Mouse (Mus musculus) forebrain, embryonic 15.5 days (tissue): ENCODE measurements around the gene Serpinb1b. TPM values are rescaled to one million over a fixed set of nuclear protein-coding genes. Genes with fewer than 3 reads are reported as not detected.

ENCODE experiments used
- ATAC-seq: fragments of 200-750 bp; cut with Nextera tagmentation; replicated peaks from 2 replicates; pipeline ENCODE4 v1.8.0; 2017; ENCODE audit warnings: mild to moderate bottlenecking, moderate TSS enrichment, moderate library complexity
- H3K27ac ChIP-seq: fragments of 300-500 bp; sonication (generic); replicated peaks from 2 replicates; pipeline ENCODE4 v1.5.1; 2015; ENCODE audit warnings: mild to moderate bottlenecking, inconsistent platforms
- H3K27me3 ChIP-seq: fragments of 300-500 bp; sonication (generic); 2 replicates; pipeline ENCODE4 v1.6.1; 2015; ENCODE audit warnings: inconsistent platforms
- H3K36me3 ChIP-seq: fragments of 300-500 bp; sonication (generic); 2 replicates; pipeline ENCODE4 v1.6.1; 2015; ENCODE audit warnings: mild to moderate bottlenecking, inconsistent platforms
- H3K4me1 ChIP-seq: fragments of 300-500 bp; sonication (generic); 2 replicates; pipeline ENCODE4 v1.6.1; 2015; ENCODE audit warnings: inconsistent platforms
- H3K4me2 ChIP-seq: fragments of 300-500 bp; sonication (generic); replicated peaks from 2 replicates; pipeline ENCODE4 v1.6.1; 2015; ENCODE audit warnings: mild to moderate bottlenecking, inconsistent platforms
- H3K4me3 ChIP-seq: fragments of 300-500 bp; sonication (generic); 2 replicates; pipeline ENCODE4 v1.5.1; 2015; ENCODE audit warnings: mild to moderate bottlenecking, inconsistent platforms
- H3K9ac ChIP-seq: fragments of 300-500 bp; sonication (generic); replicated peaks from 2 replicates; pipeline ENCODE4 v1.6.1; 2015; ENCODE audit warnings: mild to moderate bottlenecking, inconsistent platforms
- H3K9me3 ChIP-seq: fragments of 300-500 bp; sonication (generic); 2 replicates; pipeline ENCODE4 v1.6.1; 2016; ENCODE audit warnings: inconsistent platforms
- WGBS: fragments of 180-500 bp; shearing (Covaris S2); methylation state at CpG from one replicate; pipeline ENCODE4 v1.1.7; 2015; ENCODE audit warnings: mixed read lengths; 5-methylcytosine and 5-hydroxymethylcytosine counted together
- polyA plus RNA-seq: library from polyadenylated mRNA; unstranded; fragments of >200 nt; fragmentation: Nextera tagmentation; extraction: Ambion mirVana; gene quantifications from 2 replicates; pipeline ENCODE4 v1.2.1, GENCODE M21; 2015

The Serpinb1b gene
- polyA plus RNA-seq, 1 experiment from 2014 or later = 4.9 TPM

DNA sequence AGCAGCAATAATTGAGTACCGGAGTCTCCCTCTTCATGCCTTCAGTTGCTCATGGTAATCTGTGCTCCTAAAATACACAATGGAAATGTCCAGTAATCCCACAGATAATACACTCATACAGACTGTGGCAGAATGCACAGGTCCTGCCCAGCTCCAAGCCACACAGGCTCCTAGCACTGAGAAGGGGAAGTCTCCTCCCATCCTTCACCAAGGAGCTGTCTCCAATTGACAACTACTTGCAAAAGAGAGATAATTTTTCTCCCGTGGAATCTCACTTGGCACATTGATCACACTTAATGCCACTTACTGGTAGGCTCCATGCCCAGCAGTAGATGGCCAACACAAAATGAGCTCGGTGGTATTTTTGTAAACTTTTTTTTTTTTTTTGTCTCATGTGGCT lies 2.1 kb upstream of the Serpinb1b start:
- no peaks in the 10 kb centered on the region for H3K27me3 ChIP-seq
- no peak overlapping the region for H3K9ac ChIP-seq
- H3K4me2 ChIP-seq = no peak overlapping the region
- H3K36me3 ChIP-seq = no peaks in the 10 kb centered on the region
- no peaks in the 10 kb centered on the region for H3K9me3 ChIP-seq
- WGBS = 77% methylated on average over 3 of the region's 3 CpGs
- no peak for ATAC-seq
- H3K4me1 ChIP-seq = no peaks in the 10 kb centered on the region
- no peak overlapping the region for H3K27ac ChIP-seq
- no peak overlapping the region for H3K4me3 ChIP-seq

DNA sequence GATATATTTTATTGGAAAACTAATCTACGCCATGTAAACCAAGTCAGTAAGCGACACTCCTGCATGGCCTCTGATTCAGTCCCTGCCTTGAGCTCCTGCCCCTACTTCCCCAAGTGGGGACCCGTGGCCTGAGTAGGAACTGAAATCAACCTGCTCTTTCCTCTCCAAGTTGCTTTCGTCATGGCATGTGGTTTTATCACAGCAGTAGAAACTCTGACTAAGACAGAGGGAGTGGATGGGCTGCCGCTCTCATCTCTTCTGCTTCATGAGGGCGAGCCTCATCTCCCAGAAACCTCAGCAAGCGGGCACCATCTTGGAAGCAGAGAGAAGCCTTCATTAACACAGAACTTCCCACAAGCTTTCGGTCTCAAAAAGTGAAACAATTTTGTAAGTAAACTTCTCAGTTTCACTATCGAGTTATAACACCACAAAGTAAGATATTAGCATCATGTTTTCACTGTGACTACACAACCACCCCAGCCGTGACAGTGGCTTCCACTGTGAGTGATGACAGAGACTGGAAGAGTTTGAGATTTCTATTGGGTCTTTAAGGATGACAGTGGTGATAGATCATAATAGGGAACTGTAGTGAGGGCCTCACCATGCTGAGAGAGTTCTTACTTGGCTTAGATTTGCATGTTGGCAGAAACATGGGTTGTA lies 1.2 kb upstream of the Serpinb1b start:
- no peaks in the 10 kb centered on the region for H3K4me1 ChIP-seq
- H3K27me3 ChIP-seq = no peaks in the 10 kb centered on the region
- H3K27ac ChIP-seq = no peak overlapping the region
- no peak for ATAC-seq
- no peaks in the 10 kb centered on the region for H3K9me3 ChIP-seq
- H3K4me2 ChIP-seq = no peak overlapping the region
- no peak overlapping the region for H3K9ac ChIP-seq
- H3K4me3 ChIP-seq = no peak overlapping the region
- 94% methylated on average over 10 of the region's 10 CpGs for WGBS
- no peaks in the 10 kb centered on the region for H3K36me3 ChIP-seq

GRCm38 (mm10) chr13:33079391-33079790 lies 1.0 kb downstream of the Serpinb1b start:
- Histone ChIP-seq H3K4me2 (no peak overlapping the region), H3K9me3 (no peaks in the 10 kb centered on the region), H3K36me3 (no peaks in the 10 kb centered on the region), H3K27ac (no peak overlapping the region), H3K9ac (no peak overlapping the region), H3K4me3 (no peak overlapping the region), H3K4me1 (no peaks in the 10 kb centered on the region; the same call in 1 of the 2 replicates), H3K27me3 (no peaks in the 10 kb centered on the region)
- WGBS = 29% methylated on average over 6 of the region's 6 CpGs
- peak; percentile 58; the same call in 1 of the 2 replicates for ATAC-seq

DNA sequence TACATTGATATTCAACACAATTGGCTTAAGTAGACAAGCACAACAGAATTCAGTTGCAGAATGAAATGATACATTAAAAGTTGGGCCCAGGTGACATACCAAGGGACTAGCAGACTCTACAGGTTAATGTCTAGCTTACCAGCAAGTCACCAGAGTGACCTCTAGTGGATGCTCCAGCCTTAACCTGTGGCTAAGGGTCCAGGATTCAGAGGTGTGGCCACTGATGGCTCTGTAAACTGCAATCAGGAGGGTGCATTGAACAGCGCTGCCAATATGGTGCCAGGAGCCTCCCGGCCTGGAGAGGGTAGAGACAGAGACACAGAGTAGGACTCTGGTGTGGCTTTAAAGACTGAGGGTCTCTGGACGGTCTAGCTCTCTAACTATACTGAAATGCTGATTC lies 2.0 kb downstream of the Serpinb1b start:
- H3K9ac ChIP-seq = no peak overlapping the region
- H3K27me3 ChIP-seq = no peaks in the 10 kb centered on the region
- 17% methylated on average over 3 of the region's 3 CpGs for WGBS
- no peak overlapping the region for H3K27ac ChIP-seq
- no peak overlapping the region for H3K4me3 ChIP-seq
- H3K4me2 ChIP-seq = no peak overlapping the region
- ATAC-seq = no peak
- no peaks in the 10 kb centered on the region for H3K36me3 ChIP-seq
- no peaks in the 10 kb centered on the region for H3K9me3 ChIP-seq
- peaks cover 6% of the 10 kb centered on the region for H3K4me1 ChIP-seq

- Histone ChIP-seq H3K27ac (no peak overlapping the region), H3K4me1 (peaks cover 15% of the 10 kb centered on the region), H3K9me3 (no peaks in the 10 kb centered on the region), H3K27me3 (no peaks in the 10 kb centered on the region), H3K9ac (no peak overlapping the region), H3K4me2 (no peak overlapping the region), H3K36me3 (no peaks in the 10 kb centered on the region), H3K4me3 (no peak overlapping the region)
- ATAC-seq = no peak
- WGBS = 68% methylated on average over 2 of the region's 2 CpGs
These were observed 5.5 kb downstream of the Serpinb1b start for GRCm38 (mm10) chr13:33083834-33084233.

DNA sequence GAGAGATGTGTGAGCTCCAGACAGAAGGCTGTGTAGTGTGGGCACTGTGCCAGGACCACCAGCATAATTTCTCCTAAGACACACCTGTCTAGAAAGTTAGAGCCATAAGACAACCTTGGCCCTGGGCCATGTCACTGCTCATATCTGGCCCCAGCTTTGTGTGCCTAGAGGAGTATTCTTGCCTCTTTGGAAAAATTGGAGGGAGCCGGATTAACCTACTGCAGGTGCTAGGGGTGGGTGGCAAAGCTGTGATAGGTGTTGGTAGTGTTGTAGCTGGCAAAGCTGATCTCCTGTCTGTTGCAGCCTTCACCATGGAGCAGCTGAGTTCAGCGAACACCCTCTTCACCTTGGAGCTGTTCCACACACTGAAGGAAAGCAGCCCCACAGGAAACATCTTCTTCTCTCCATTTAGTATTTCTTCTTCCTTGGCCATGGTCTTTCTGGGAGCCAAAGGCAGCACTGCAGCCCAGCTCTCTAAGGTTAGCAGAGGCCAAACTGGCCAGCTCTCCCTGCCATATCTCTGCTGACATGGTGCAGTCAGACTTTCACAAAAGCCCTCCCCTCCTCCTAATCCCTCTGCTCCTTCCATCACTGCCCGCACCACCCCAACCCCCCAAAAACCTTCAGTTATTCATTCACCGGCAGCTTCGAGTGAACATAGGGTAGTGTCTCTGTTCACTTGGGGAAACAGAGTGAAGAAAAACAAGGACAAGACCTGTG lies 6.8 kb downstream of the Serpinb1b start:
- Histone ChIP-seq H3K27me3 (no peaks in the 10 kb centered on the region), H3K9ac (no peak overlapping the region), H3K36me3 (no peaks in the 10 kb centered on the region), H3K4me3 (no peak overlapping the region), H3K4me1 (peaks cover 15% of the 10 kb centered on the region), H3K9me3 (no peaks in the 10 kb centered on the region), H3K27ac (peak overlapping the region; percentile 78), H3K4me2 (peak overlapping the region; percentile 1; the same call in 1 of the 2 replicates)
- ATAC-seq = peak; percentile 69
- 41% methylated on average over 5 of the region's 5 CpGs for WGBS

DNA sequence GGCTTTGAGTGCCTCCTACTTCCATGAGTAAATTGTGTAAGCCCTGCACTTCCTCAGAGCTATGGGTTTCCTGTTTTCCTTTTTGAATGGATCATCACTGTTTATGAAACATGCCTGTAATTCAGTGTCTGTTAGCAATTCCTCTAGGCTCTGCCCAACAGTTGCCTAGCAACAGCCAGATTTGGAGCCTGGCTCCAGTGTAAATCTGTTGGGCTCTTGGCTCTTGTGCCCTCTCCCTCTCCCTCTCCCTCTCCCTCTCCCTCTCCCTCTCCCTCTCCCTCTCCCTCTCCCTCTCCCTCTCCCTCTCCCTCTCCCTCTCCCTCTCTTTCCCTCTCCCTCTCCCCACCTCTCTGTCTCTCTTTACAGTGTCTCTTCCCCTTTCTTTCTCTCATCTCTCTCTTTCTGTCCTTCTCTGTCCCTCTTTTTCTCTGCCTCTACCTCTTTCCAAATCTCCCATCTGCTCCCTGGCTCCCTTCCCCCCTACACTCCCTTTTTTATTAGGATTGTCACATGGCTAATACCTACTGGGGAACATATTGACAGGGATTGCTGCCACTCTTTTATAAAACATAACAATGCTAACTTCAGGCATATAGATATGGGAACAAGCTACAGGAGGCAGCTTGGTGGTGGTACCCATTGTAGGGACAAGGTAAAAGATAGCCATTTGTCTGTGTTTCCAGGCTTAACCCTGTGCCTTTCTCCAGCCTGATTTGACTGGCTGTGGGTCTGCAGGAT lies 7.5 kb downstream of the Serpinb1b start:
- Histone ChIP-seq H3K4me3 (no peak overlapping the region), H3K4me2 (peak overlapping the region; percentile 1; the same call in 1 of the 2 replicates)
- peak; percentile 94 for ATAC-seq

GRCm38 (mm10) chr13:33089566-33089965 lies 11.2 kb downstream of the Serpinb1b start:
- no peak for ATAC-seq
- H3K4me2 ChIP-seq = no peak overlapping the region

More for the DNA sequence above, 7.5 kb downstream of the Serpinb1b start:
- Histone ChIP-seq H3K36me3 (no peaks in the 10 kb centered on the region), H3K27me3 (no peaks in the 10 kb centered on the region), H3K9ac (no peak overlapping the region), H3K27ac (peak overlapping the region; percentile 78), H3K9me3 (no peaks in the 10 kb centered on the region), H3K4me1 (peaks cover 15% of the 10 kb centered on the region)

DNA sequence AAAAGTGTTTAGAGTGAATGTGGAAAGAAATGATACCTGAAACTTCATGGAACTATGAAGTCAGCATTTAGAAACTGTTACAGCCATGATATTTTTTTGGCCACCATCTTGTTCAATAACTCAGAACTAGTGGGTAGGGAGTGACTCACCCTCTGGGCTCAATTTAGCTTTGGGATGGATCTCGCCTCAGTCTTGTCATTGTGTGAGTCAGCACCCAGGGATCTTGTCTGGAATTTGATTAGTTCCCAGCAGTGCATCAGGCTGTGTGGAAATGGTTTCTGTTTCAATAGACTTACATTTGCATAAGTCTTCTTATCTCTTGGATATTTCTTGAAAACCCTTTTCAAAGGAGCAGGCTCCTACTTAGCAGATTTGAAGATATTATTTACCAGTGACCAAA lies 12.2 kb downstream of the Serpinb1b start:
- H3K4me2 ChIP-seq = no peak overlapping the region
- H3K36me3 ChIP-seq = no peaks in the 10 kb centered on the region
- 75% methylated on average over 1 of the region's 1 CpGs for WGBS
- H3K4me1 ChIP-seq = peaks cover 7% of the 10 kb centered on the region
- H3K27ac ChIP-seq = no peak overlapping the region
- H3K9me3 ChIP-seq = no peaks in the 10 kb centered on the region
- no peak overlapping the region for H3K4me3 ChIP-seq
- H3K27me3 ChIP-seq = no peaks in the 10 kb centered on the region
- H3K9ac ChIP-seq = no peak overlapping the region
- no peak for ATAC-seq

More at GRCm38 (mm10) chr13:33089566-33089965, 11.2 kb downstream of the Serpinb1b start:
- Histone ChIP-seq H3K9me3 (no peaks in the 10 kb centered on the region), H3K9ac (no peak overlapping the region), H3K27ac (no peak overlapping the region), H3K4me3 (no peak overlapping the region), H3K4me1 (peaks cover 15% of the 10 kb centered on the region), H3K36me3 (no peaks in the 10 kb centered on the region), H3K27me3 (no peaks in the 10 kb centered on the region)
- WGBS = 84% methylated on average over 3 of the region's 3 CpGs

DNA sequence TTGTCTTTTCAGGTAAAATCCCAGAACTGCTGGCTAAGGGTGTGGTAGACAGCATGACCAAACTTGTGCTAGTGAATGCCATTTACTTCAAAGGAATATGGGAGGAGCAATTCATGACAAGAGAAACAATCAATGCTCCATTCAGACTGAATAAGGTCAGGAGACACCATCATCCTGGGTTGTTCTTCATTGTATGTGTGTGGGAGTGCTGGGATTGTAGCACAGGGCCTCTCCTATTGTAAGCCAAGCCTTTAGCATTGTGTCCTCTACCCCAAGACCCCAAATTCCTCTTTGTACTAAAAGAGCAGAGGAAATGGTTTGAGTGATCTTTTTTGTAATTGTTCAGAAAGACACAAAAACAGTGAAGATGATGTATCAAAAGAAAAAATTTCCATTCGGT lies 12.9 kb downstream of the Serpinb1b start:
- Histone ChIP-seq H3K4me2 (no peak overlapping the region), H3K27ac (no peak overlapping the region), H3K9ac (no peak overlapping the region), H3K4me1 (peaks cover 3% of the 10 kb centered on the region; the same call in 1 of the 2 replicates), H3K36me3 (no peaks in the 10 kb centered on the region), H3K27me3 (no peaks in the 10 kb centered on the region), H3K4me3 (no peak overlapping the region), H3K9me3 (no peaks in the 10 kb centered on the region)
- WGBS = 80% methylated on average over 1 of the region's 1 CpGs
- ATAC-seq = no peak

- no peaks in the 10 kb centered on the region for H3K9me3 ChIP-seq
- H3K4me1 ChIP-seq = no peaks in the 10 kb centered on the region
- ATAC-seq = no peak
- no peak overlapping the region for H3K4me2 ChIP-seq
- H3K27ac ChIP-seq = no peak overlapping the region
- no peak overlapping the region for H3K9ac ChIP-seq
- WGBS = 92% methylated on average over 1 of the region's 1 CpGs
- H3K4me3 ChIP-seq = no peak overlapping the region
- no peaks in the 10 kb centered on the region for H3K27me3 ChIP-seq
- H3K36me3 ChIP-seq = no peaks in the 10 kb centered on the region
These were observed 17.2 kb downstream of the Serpinb1b start for GRCm38 (mm10) chr13:33095575-33095974.

- Histone ChIP-seq H3K36me3 (no peaks in the 10 kb centered on the region), H3K4me2 (no peak overlapping the region), H3K4me1 (no peaks in the 10 kb centered on the region)
These were observed 27.3 kb downstream of the Serpinb1b start for GRCm38 (mm10) chr13:33105626-33106025.

More at GRCm38 (mm10) chr13:33105626-33106025, 27.3 kb downstream of the Serpinb1b start:
- no peaks in the 10 kb centered on the region for H3K9me3 ChIP-seq
- no peak for ATAC-seq
- H3K27ac ChIP-seq = no peak overlapping the region
- H3K9ac ChIP-seq = no peak overlapping the region
- no peak overlapping the region for H3K4me3 ChIP-seq
- H3K27me3 ChIP-seq = no peaks in the 10 kb centered on the region
